Mouse (Mus musculus): ENCODE measurements around the gene Cdk14. TPM values are rescaled to one million over a fixed set of nuclear protein-coding genes. Genes with fewer than 3 reads are reported as not detected.
"Not testable (repeated sequence)": the region's sequence is repeated elsewhere in the genome, so short reads cannot be mapped to it uniquely, and the experiment has no call there.

Cdk14 gene
- polyA plus RNA-seq, 1 experiment from 2014 or later: 10.6 TPM

- H3K4me1 ChIP-seq (ENCODE audit: control insufficient read depth, insufficient read depth, low read length); H3K4me3 ChIP-seq (ENCODE audit: low read length); H3K9ac ChIP-seq (ENCODE audit: low read length); H3K9me3 ChIP-seq (replicated peaks; ENCODE audit: control insufficient read depth, low read length); H3K4me2 ChIP-seq (ENCODE audit: low read depth, low read length); H3K27me3 ChIP-seq (ENCODE audit: control insufficient read depth, insufficient read depth, low read length); H3K27ac ChIP-seq (ENCODE audit: low read length); ATAC-seq (replicated peaks; ENCODE audit: extremely low read depth, insufficient read depth, low FRiP score); H3K36me3 ChIP-seq (ENCODE audit: control insufficient read depth, insufficient read depth): not testable (repeated sequence)
- WGBS: 84% methylated on average over 3 of the region's 3 CpGs
These were observed 515.2 kb downstream of the Cdk14 start for GRCm38 (mm10) chr5:4904911-4905310.

- no peak overlapping the region for H3K27ac ChIP-seq (ENCODE audit: low read length)
- H3K9ac ChIP-seq (ENCODE audit: low read length): no peak overlapping the region
- no peak overlapping the region for H3K4me3 ChIP-seq (ENCODE audit: low read length)
- no peaks in the 10 kb centered on the region for H3K4me1 ChIP-seq (ENCODE audit: control insufficient read depth, insufficient read depth, low read length)
- no peaks in the 10 kb centered on the region for H3K36me3 ChIP-seq (ENCODE audit: control insufficient read depth, insufficient read depth)
- no peaks in the 10 kb centered on the region for H3K9me3 ChIP-seq (replicated peaks; ENCODE audit: control insufficient read depth, low read length)
- H3K27me3 ChIP-seq (ENCODE audit: control insufficient read depth, insufficient read depth, low read length): no peaks in the 10 kb centered on the region
- 87% methylated on average over 2 of the region's 2 CpGs for WGBS
- no peak overlapping the region for H3K4me2 ChIP-seq (ENCODE audit: low read depth, low read length)
- no peak for ATAC-seq (replicated peaks; ENCODE audit: extremely low read depth, insufficient read depth, low FRiP score)
These were observed 521.9 kb downstream of the Cdk14 start for GRCm38 (mm10) chr5:4898241-4898640.

GRCm38 (mm10) chr5:4894988-4895387 lies 525.1 kb downstream of the Cdk14 start:
- no peak overlapping the region for H3K4me3 ChIP-seq (ENCODE audit: low read length)
- no peaks in the 10 kb centered on the region for H3K36me3 ChIP-seq (ENCODE audit: control insufficient read depth, insufficient read depth)
- 77% methylated on average over 3 of the region's 3 CpGs for WGBS
- no peaks in the 10 kb centered on the region for H3K27me3 ChIP-seq (ENCODE audit: control insufficient read depth, insufficient read depth, low read length)
- H3K4me2 ChIP-seq (ENCODE audit: low read depth, low read length): no peak overlapping the region
- H3K9ac ChIP-seq (ENCODE audit: low read length): no peak overlapping the region
- H3K27ac ChIP-seq (ENCODE audit: low read length): no peak overlapping the region
- no peaks in the 10 kb centered on the region for H3K4me1 ChIP-seq (ENCODE audit: control insufficient read depth, insufficient read depth, low read length)
- H3K9me3 ChIP-seq (replicated peaks; ENCODE audit: control insufficient read depth, low read length): no peaks in the 10 kb centered on the region
- no peak for ATAC-seq (replicated peaks; ENCODE audit: extremely low read depth, insufficient read depth, low FRiP score)

- WGBS: 76% methylated on average over 5 of the region's 5 CpGs
- no peaks in the 10 kb centered on the region for H3K9me3 ChIP-seq (replicated peaks; ENCODE audit: control insufficient read depth, low read length)
- H3K4me2 ChIP-seq (ENCODE audit: low read depth, low read length): no peak overlapping the region
- no peak overlapping the region for H3K9ac ChIP-seq (ENCODE audit: low read length)
- no peak for ATAC-seq (replicated peaks; ENCODE audit: extremely low read depth, insufficient read depth, low FRiP score)
- H3K4me1 ChIP-seq (ENCODE audit: control insufficient read depth, insufficient read depth, low read length): no peaks in the 10 kb centered on the region
- no peaks in the 10 kb centered on the region for H3K36me3 ChIP-seq (ENCODE audit: control insufficient read depth, insufficient read depth)
- H3K27me3 ChIP-seq (ENCODE audit: control insufficient read depth, insufficient read depth, low read length): no peaks in the 10 kb centered on the region
- H3K4me3 ChIP-seq (ENCODE audit: low read length): no peak overlapping the region
- no peak overlapping the region for H3K27ac ChIP-seq (ENCODE audit: low read length)
These were observed 526.3 kb downstream of the Cdk14 start for GRCm38 (mm10) chr5:4893852-4894207.

- no peaks in the 10 kb centered on the region for H3K27me3 ChIP-seq (ENCODE audit: control insufficient read depth, insufficient read depth, low read length)
- no peaks in the 10 kb centered on the region for H3K36me3 ChIP-seq (ENCODE audit: control insufficient read depth, insufficient read depth)
- no peaks in the 10 kb centered on the region for H3K9me3 ChIP-seq (replicated peaks; ENCODE audit: control insufficient read depth, low read length)
- no peak overlapping the region for H3K4me2 ChIP-seq (ENCODE audit: low read depth, low read length)
- WGBS: 79% methylated on average over 5 of the region's 5 CpGs
- no peak for ATAC-seq (replicated peaks; ENCODE audit: extremely low read depth, insufficient read depth, low FRiP score)
- no peak overlapping the region for H3K4me3 ChIP-seq (ENCODE audit: low read length)
- H3K9ac ChIP-seq (ENCODE audit: low read length): no peak overlapping the region
- H3K27ac ChIP-seq (ENCODE audit: low read length): no peak overlapping the region
- H3K4me1 ChIP-seq (ENCODE audit: control insufficient read depth, insufficient read depth, low read length): no peaks in the 10 kb centered on the region
These were observed 526.8 kb downstream of the Cdk14 start for GRCm38 (mm10) chr5:4893206-4893851.

- H3K9ac ChIP-seq (ENCODE audit: low read length): no peak overlapping the region
- no peak overlapping the region for H3K27ac ChIP-seq (ENCODE audit: low read length)
- no peak for ATAC-seq (replicated peaks; ENCODE audit: extremely low read depth, insufficient read depth, low FRiP score)
- no peaks in the 10 kb centered on the region for H3K9me3 ChIP-seq (replicated peaks; ENCODE audit: control insufficient read depth, low read length)
- no peak overlapping the region for H3K4me2 ChIP-seq (ENCODE audit: low read depth, low read length)
- H3K36me3 ChIP-seq (ENCODE audit: control insufficient read depth, insufficient read depth): no peaks in the 10 kb centered on the region
- H3K27me3 ChIP-seq (ENCODE audit: control insufficient read depth, insufficient read depth, low read length): no peaks in the 10 kb centered on the region
- H3K4me1 ChIP-seq (ENCODE audit: control insufficient read depth, insufficient read depth, low read length): no peaks in the 10 kb centered on the region
- H3K4me3 ChIP-seq (ENCODE audit: low read length): no peak overlapping the region
- WGBS: 67% methylated on average over 4 of the region's 4 CpGs
These were observed 527.4 kb downstream of the Cdk14 start for GRCm38 (mm10) chr5:4892734-4893133.

- Histone ChIP-seq H3K9ac (ENCODE audit: low read length) (no peak overlapping the region), H3K27me3 (ENCODE audit: control insufficient read depth, insufficient read depth, low read length) (no peaks in the 10 kb centered on the region), H3K27ac (ENCODE audit: low read length) (no peak overlapping the region), H3K4me2 (ENCODE audit: low read depth, low read length) (no peak overlapping the region), H3K9me3 (replicated peaks; ENCODE audit: control insufficient read depth, low read length) (no peaks in the 10 kb centered on the region), H3K4me3 (ENCODE audit: low read length) (no peak overlapping the region), H3K36me3 (ENCODE audit: control insufficient read depth, insufficient read depth) (no peaks in the 10 kb centered on the region), H3K4me1 (ENCODE audit: control insufficient read depth, insufficient read depth, low read length) (no peaks in the 10 kb centered on the region)
- ATAC-seq (replicated peaks; ENCODE audit: extremely low read depth, insufficient read depth, low FRiP score): no peak
- 80% methylated on average over 17 of the region's 17 CpGs for WGBS
These were observed 528.0 kb downstream of the Cdk14 start for GRCm38 (mm10) chr5:4891862-4892704.

- WGBS: 88% methylated on average over 4 of the region's 4 CpGs
- no peaks in the 10 kb centered on the region for H3K27me3 ChIP-seq (ENCODE audit: control insufficient read depth, insufficient read depth, low read length)
- no peak overlapping the region for H3K27ac ChIP-seq (ENCODE audit: low read length)
- ATAC-seq (replicated peaks; ENCODE audit: extremely low read depth, insufficient read depth, low FRiP score): no peak
- no peak overlapping the region for H3K9ac ChIP-seq (ENCODE audit: low read length)
- H3K4me3 ChIP-seq (ENCODE audit: low read length): no peak overlapping the region
- H3K4me2 ChIP-seq (ENCODE audit: low read depth, low read length): no peak overlapping the region
- H3K4me1 ChIP-seq (ENCODE audit: control insufficient read depth, insufficient read depth, low read length): no peaks in the 10 kb centered on the region
- 0 out of 2 replicates have a peak, but pooled peaks cover under 1% of the 10 kb centered on the region for H3K36me3 ChIP-seq (ENCODE audit: control insufficient read depth, insufficient read depth)
- H3K9me3 ChIP-seq (replicated peaks; ENCODE audit: control insufficient read depth, low read length): no peaks in the 10 kb centered on the region
These were observed 533.0 kb downstream of the Cdk14 start for GRCm38 (mm10) chr5:4887069-4887468.

- WGBS: 95% methylated on average over 1 of the region's 1 CpGs
- no peak for ATAC-seq (replicated peaks; ENCODE audit: extremely low read depth, insufficient read depth, low FRiP score)
These were observed 537.3 kb downstream of the Cdk14 start for GRCm38 (mm10) chr5:4882841-4883240.

More at GRCm38 (mm10) chr5:4882841-4883240, 537.3 kb downstream of the Cdk14 start:
- 0 out of 2 replicates have a peak, but pooled peaks cover 8% of the 10 kb centered on the region for H3K36me3 ChIP-seq (ENCODE audit: control insufficient read depth, insufficient read depth)
- H3K9me3 ChIP-seq (replicated peaks; ENCODE audit: control insufficient read depth, low read length): peaks cover 3% of the 10 kb centered on the region; the same call in 1 of the 2 replicates
- H3K27ac ChIP-seq (ENCODE audit: low read length): no peak overlapping the region
- no peak overlapping the region for H3K4me2 ChIP-seq (ENCODE audit: low read depth, low read length)
- no peaks in the 10 kb centered on the region for H3K27me3 ChIP-seq (ENCODE audit: control insufficient read depth, insufficient read depth, low read length)
- no peaks in the 10 kb centered on the region for H3K4me1 ChIP-seq (ENCODE audit: control insufficient read depth, insufficient read depth, low read length)
- no peak overlapping the region for H3K9ac ChIP-seq (ENCODE audit: low read length)
- no peak overlapping the region for H3K4me3 ChIP-seq (ENCODE audit: low read length)

Measured in heart, embryonic 16.5 days (tissue).